Mouse (Mus musculus): ENCODE measurements around the gene E2f2.
A peak's percentile ranks its signal among the peaks of the same experiment; 100 is the strongest.

E2f2 gene

GRCm38 (mm10) chr4:136240955-136241354 is 68.8 kb downstream of the E2f2 start:
- DNase-seq (ENCODE audit: inconsistent ontology term), result peak; percentile 17

- DNase-seq (ENCODE audit: inconsistent ontology term), result no peak
Measured at GRCm38 (mm10) chr4:136242065-136242703, 70.0 kb downstream of the E2f2 start.

GRCm38 (mm10) chr4:136242728-136243127 is 70.5 kb downstream of the E2f2 start:
- DNase-seq (ENCODE audit: inconsistent ontology term), result no peak

GRCm38 (mm10) chr4:136244208-136244607 is 72.0 kb downstream of the E2f2 start:
- DNase-seq (ENCODE audit: inconsistent ontology term), result no peak
